Mouse (Mus musculus): ENCODE results near the gene Tac1. TPM values are rescaled to one million over a fixed set of nuclear protein-coding genes. Genes with fewer than 3 reads are reported as not detected.

The Tac1 gene
- 0.33 TPM in 1 of 2 replicates, not detected in the other for polyA plus RNA-seq (2012; rRNA removed; ENCODE audit: low replicate concordance)

DNA sequence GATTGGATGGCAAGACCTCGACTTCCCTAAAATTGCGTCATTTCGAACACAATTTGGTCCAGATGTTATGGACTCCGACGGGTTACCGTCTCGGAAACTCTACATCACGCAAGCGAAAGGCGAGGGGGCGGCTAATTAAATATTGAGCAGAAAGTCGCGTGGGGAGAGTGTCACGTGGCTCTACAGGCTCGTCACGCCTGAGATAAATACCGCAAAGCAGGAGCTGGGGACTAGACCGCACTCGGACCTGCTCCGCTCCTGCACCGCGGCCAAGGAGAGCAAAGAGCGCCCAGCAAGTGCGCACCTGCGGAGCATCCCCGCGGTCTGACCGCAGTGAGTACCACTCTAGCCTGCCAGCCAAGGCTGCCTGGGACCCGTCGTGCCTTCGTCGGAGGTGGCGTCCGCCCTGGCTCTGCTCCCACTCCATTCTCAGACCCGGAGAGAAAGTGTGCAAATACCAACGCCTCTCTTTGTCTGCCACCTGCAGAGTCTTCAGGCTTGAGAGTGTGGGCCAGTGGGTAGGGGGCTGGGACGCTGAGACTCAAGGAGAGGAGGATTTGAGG is at the start of gene Tac1:
TSS of gene Tac1 (plus strand) at position 51 of the 563 bp plus-strand sequence.

Other genes starting within 250 kb of the Tac1 start
- 25.0 and 34.4 TPM in 2 replicates for gene Asns, start 138.4 kb downstream of the Tac1 start, polyA plus RNA-seq (2012; rRNA removed; ENCODE audit: low replicate concordance)